Mouse (Mus musculus): ENCODE data around the gene Tbc1d10b.

DNA sequence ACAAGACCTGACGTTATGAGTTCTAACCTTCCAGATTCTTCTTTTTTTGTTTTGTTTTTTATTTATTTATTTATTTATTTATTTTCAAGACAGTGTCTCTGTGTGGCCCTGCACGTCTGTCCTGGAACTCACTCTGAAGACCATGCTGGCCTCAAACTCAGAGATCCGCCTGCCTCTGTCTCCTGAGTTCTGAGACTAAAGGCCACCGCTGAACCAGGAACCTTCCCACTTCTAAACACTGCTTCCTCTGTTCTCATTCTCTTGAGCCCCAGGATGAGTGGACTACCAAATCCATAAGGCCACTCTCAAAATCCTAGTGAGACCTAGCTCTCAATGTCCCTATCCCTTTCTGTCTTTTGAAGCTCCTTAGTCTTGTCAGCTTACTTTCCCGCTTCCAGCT is 1.6 kb upstream of the Tbc1d10b start:
- TF ChIP-seq CTCF (IDR thresholded peaks at IDR 0.05) (no peak), EP300 (IDR thresholded peaks at IDR 0.05) (no peak)

Data from lung, postnatal 0 days (tissue).